22 mouse cellular contexts compared by ENCODE assay signal in the genomic region with DNA sequence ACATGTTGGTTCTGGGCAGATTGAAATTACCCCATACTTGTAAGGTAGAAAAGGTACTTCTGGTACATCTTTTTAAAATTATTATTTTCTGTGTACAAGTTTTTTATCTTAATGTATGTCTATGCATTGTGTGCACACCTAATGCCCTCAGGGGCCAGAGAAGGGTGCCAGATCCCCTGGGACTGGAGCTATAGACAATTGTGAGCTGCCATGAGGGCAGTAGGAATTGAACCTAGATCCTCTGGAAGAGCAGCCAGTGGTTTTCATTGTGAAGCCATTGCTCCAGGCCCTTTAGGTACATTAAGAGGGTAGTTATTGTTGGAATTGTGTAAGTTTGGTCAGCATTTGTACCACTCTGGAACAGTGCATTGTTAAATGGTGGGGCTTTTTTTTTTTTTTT. TPM values are rescaled to one million over a fixed set of nuclear protein-coding genes. Genes with fewer than 3 reads are reported as not detected.
DNase-seq lines count a peak whose midpoint lies in the region; ATAC-seq and TF ChIP-seq lines count a peak whose summit lies in the region.
"Had no signal": no experiment of that assay in that cellular context is flagged by ENCODE, and none has a peak within 500 bp of the region (broad histone marks: within the 10 kb centered on the region; RNA-seq: fewer than 3 reads in every experiment).

No protein-coding gene starts in this region.

- H3K27ac ChIP-seq in heart, embryonic 10.5 days: no peak overlapping the region
- peak overlapping the region; percentile 85 for H3K27ac ChIP-seq in heart, embryonic 16.5 days (ENCODE audit: low read length)
- 0 out of 2 replicates have a peak overlapping the region, but pooled peaks have one; percentile 64 for H3K27ac ChIP-seq in kidney, postnatal 0 days
- H3K27ac ChIP-seq in kidney, embryonic 15.5 days: no peak overlapping the region
- peak overlapping the region; percentile 91; the same call in 1 of the 2 replicates for H3K27ac ChIP-seq in embryonic fibroblast, embryonic 13.5 days (ENCODE audit: insufficient read depth, low read length)
- H3K27ac ChIP-seq in forebrain, embryonic 10.5 days: no peak overlapping the region
- H3K27ac ChIP-seq: forebrain, embryonic 13.5 days; hindbrain, embryonic 10.5 days; hindbrain, embryonic 14.5 days had no signal

- no peak for ATAC-seq in heart, embryonic 16.5 days (replicated peaks; ENCODE audit: extremely low read depth, insufficient read depth, low FRiP score)
- ATAC-seq in kidney, postnatal 0 days (replicated peaks; ENCODE audit: low FRiP score, low read depth): no peak
- ATAC-seq in kidney, embryonic 15.5 days (replicated peaks; ENCODE audit: low FRiP score): no peak
- ATAC-seq: forebrain, embryonic 13.5 days; intestine, embryonic 15.5 days had no signal

- H3K36me3 ChIP-seq in heart, embryonic 10.5 days: no peaks in the 10 kb centered on the region
- H3K36me3 ChIP-seq in heart, embryonic 16.5 days (ENCODE audit: control insufficient read depth, insufficient read depth): no peaks in the 10 kb centered on the region; the same call in 1 of the 2 replicates
- no peaks in the 10 kb centered on the region for H3K36me3 ChIP-seq in kidney, postnatal 0 days (ENCODE audit: insufficient read depth, low read length)
- H3K36me3 ChIP-seq in kidney, embryonic 15.5 days: no peaks in the 10 kb centered on the region
- no peaks in the 10 kb centered on the region for H3K36me3 ChIP-seq in forebrain, embryonic 10.5 days (replicated peaks)
- H3K36me3 ChIP-seq: embryonic facial prominence, embryonic 12.5 days; hindbrain, embryonic 10.5 days; intestine, embryonic 15.5 days had no signal

- H3K4me3 ChIP-seq in heart, embryonic 10.5 days: no peak overlapping the region
- H3K4me3 ChIP-seq in heart, embryonic 16.5 days (ENCODE audit: low read length): no peak overlapping the region
- H3K4me3 ChIP-seq in kidney, postnatal 0 days (replicated peaks; ENCODE audit: low read depth, low read length): no peak overlapping the region
- H3K4me3 ChIP-seq in kidney, embryonic 15.5 days (replicated peaks): no peak overlapping the region
- no peak overlapping the region for H3K4me3 ChIP-seq in embryonic fibroblast, embryonic 13.5 days (ENCODE audit: insufficient read depth, low read length)
- no peak overlapping the region for H3K4me3 ChIP-seq in forebrain, embryonic 10.5 days
- H3K4me3 ChIP-seq: embryonic facial prominence, embryonic 12.5 days; forebrain, embryonic 13.5 days; hindbrain, embryonic 10.5 days; intestine, embryonic 15.5 days had no signal

- no peaks in the 10 kb centered on the region for H3K9me3 ChIP-seq in heart, embryonic 10.5 days
- no peaks in the 10 kb centered on the region for H3K9me3 ChIP-seq in heart, embryonic 16.5 days (replicated peaks; ENCODE audit: control insufficient read depth, low read length)
- no peaks in the 10 kb centered on the region for H3K9me3 ChIP-seq in kidney, postnatal 0 days (replicated peaks; ENCODE audit: low read length)
- H3K9me3 ChIP-seq in kidney, embryonic 15.5 days (replicated peaks): no peaks in the 10 kb centered on the region
- 0 out of 2 replicates have a peak, but pooled peaks cover 4% of the 10 kb centered on the region for H3K9me3 ChIP-seq in forebrain, embryonic 10.5 days
- H3K9me3 ChIP-seq: embryonic facial prominence, embryonic 12.5 days; forebrain, embryonic 13.5 days; hindbrain, embryonic 10.5 days; intestine, embryonic 15.5 days had no signal

- H3K4me2 ChIP-seq in heart, embryonic 16.5 days (ENCODE audit: low read depth, low read length): no peak overlapping the region
- H3K4me2 ChIP-seq in kidney, postnatal 0 days (ENCODE audit: low read length): no peak overlapping the region
- no peak overlapping the region for H3K4me2 ChIP-seq in kidney, embryonic 15.5 days
- H3K4me2 ChIP-seq: forebrain, embryonic 13.5 days; hindbrain, embryonic 14.5 days had no signal

- peak; percentile 91 for DNase-seq in heart, adult 11 months
- DNase-seq in heart, embryonic 10.5 days (ENCODE audit: low spot score): no peak
- DNase-seq in heart, postnatal 14 days: no peak
- DNase-seq in kidney, postnatal 0 days (ENCODE audit: low spot score): no peak
- DNase-seq in forebrain, embryonic 10.5 days (ENCODE audit: extremely low spot score, low spot score): no peak
- DNase-seq: adrenal gland, postnatal 10 days; B cell, adult 2 months; cerebellum, adult 11 months; cerebellum, adult 9-10 months; cerebellum, postnatal 25 days; gastrocnemius, adult 2 months; gastrocnemius, postnatal 25 days had no signal

- TF ChIP-seq CTCF in kidney, postnatal 0 days (IDR thresholded peaks at IDR 0.05; ENCODE audit: low read depth): no peak
- no peak for TF ChIP-seq CTCF in embryonic fibroblast, embryonic 13.5 days (IDR thresholded peaks at IDR 0.05; ENCODE audit: borderline replicate concordance, insufficient read depth, low read length)

- H3K4me1 ChIP-seq in heart, embryonic 10.5 days: peaks cover 19% of the 10 kb centered on the region
- peaks cover 14% of the 10 kb centered on the region for H3K4me1 ChIP-seq in heart, embryonic 16.5 days (ENCODE audit: control insufficient read depth, insufficient read depth, low read length)
- H3K4me1 ChIP-seq in kidney, postnatal 0 days (replicated peaks; ENCODE audit: insufficient read depth, low read length): peaks cover 7% of the 10 kb centered on the region; the same call in 1 of the 2 replicates
- peaks cover 17% of the 10 kb centered on the region; the same call in 1 of the 2 replicates for H3K4me1 ChIP-seq in kidney, embryonic 15.5 days
- peaks cover 9% of the 10 kb centered on the region for H3K4me1 ChIP-seq in embryonic fibroblast, embryonic 13.5 days (ENCODE audit: control insufficient read depth, insufficient read depth, low read length)
- H3K4me1 ChIP-seq in forebrain, embryonic 10.5 days: peaks cover 20% of the 10 kb centered on the region

- intact Hi-C loops in heart, postnatal 14 days (cut with DNase I): loop anchor here (5.0 to 10.0 kb wide), 2 partner anchors 221 to 312 kb away; no protein-coding TSS in a partner anchor

- H3K27me3 ChIP-seq in heart, embryonic 10.5 days (ENCODE audit: insufficient read depth, poor library complexity, severe bottlenecking): no peaks in the 10 kb centered on the region
- H3K27me3 ChIP-seq in heart, embryonic 16.5 days (ENCODE audit: control insufficient read depth, insufficient read depth, low read length): no peaks in the 10 kb centered on the region
- H3K27me3 ChIP-seq in kidney, postnatal 0 days (ENCODE audit: insufficient read depth, low read length): no peaks in the 10 kb centered on the region
- no peaks in the 10 kb centered on the region for H3K27me3 ChIP-seq in kidney, embryonic 15.5 days
- no peaks in the 10 kb centered on the region for H3K27me3 ChIP-seq in forebrain, embryonic 10.5 days (ENCODE audit: poor library complexity, severe bottlenecking)
- H3K27me3 ChIP-seq: embryonic facial prominence, embryonic 12.5 days; forebrain, embryonic 13.5 days; intestine, embryonic 15.5 days had no signal

- TF ChIP-seq POLR2A in embryonic fibroblast, embryonic 13.5 days (IDR thresholded peaks at IDR 0.05; ENCODE audit: low read depth, low read length): no peak

- H3K9ac ChIP-seq in heart, embryonic 16.5 days (ENCODE audit: low read length): no peak overlapping the region
- H3K9ac ChIP-seq in kidney, postnatal 0 days (ENCODE audit: low read depth, low read length): no peak overlapping the region
- H3K9ac ChIP-seq in kidney, embryonic 15.5 days: no peak overlapping the region
- H3K9ac ChIP-seq: embryonic facial prominence, embryonic 12.5 days; forebrain, embryonic 13.5 days; hindbrain, embryonic 14.5 days; intestine, embryonic 15.5 days had no signal

RNA-seq across cellular contexts. Expression of gene Ifit2, which starts 3.6 kb away (rescaled TPM):
- polyA plus RNA-seq in heart, embryonic 10.5 days (2016; fragmentation: Nextera tagmentation; extraction: Ambion mirVana): 4.7 and 5.3 TPM in 2 replicates
- 9.5 and 10.7 TPM in 2 replicates for polyA plus RNA-seq in heart, embryonic 16.5 days (2015; fragmentation: Nextera tagmentation; extraction: Ambion mirVana)
- total RNA-seq in heart, postnatal 14 days (2021): 1 to 10 TPM; 3.3 to 3.5 TPM
- polyA plus RNA-seq in kidney, postnatal 0 days (2015; fragmentation: Nextera tagmentation; extraction: Ambion mirVana): 12.0 and 12.3 TPM in 2 replicates
- polyA plus RNA-seq in kidney, embryonic 15.5 days (2015; fragmentation: Nextera tagmentation; extraction: Ambion mirVana): 9.5 and 9.7 TPM in 2 replicates
- 13.2 and 17.6 TPM in 2 replicates for polyA plus RNA-seq in embryonic fibroblast, embryonic 13.5 days (2011; ENCODE audit: insufficient read length, low read depth, missing spikeins)
- 5.2 and 5.3 TPM in 2 replicates for polyA plus RNA-seq in forebrain, embryonic 10.5 days (2016; fragmentation: Nextera tagmentation; extraction: Ambion mirVana)

RNA-seq across cellular contexts. Expression of gene Lipa, which starts 26.8 kb away (rescaled TPM):
- polyA plus RNA-seq in heart, embryonic 10.5 days (2016; fragmentation: Nextera tagmentation; extraction: Ambion mirVana): 32.3 and 39.3 TPM in 2 replicates
- polyA plus RNA-seq in heart, embryonic 16.5 days (2015; fragmentation: Nextera tagmentation; extraction: Ambion mirVana): 28.9 and 32.0 TPM in 2 replicates
- 10 to 100 TPM; 26.9 to 28.6 TPM for total RNA-seq in heart, postnatal 14 days (2021)
- 48.0 and 51.4 TPM in 2 replicates for polyA plus RNA-seq in kidney, postnatal 0 days (2015; fragmentation: Nextera tagmentation; extraction: Ambion mirVana)
- polyA plus RNA-seq in kidney, embryonic 15.5 days (2015; fragmentation: Nextera tagmentation; extraction: Ambion mirVana): 31.2 and 32.5 TPM in 2 replicates
- polyA plus RNA-seq in embryonic fibroblast, embryonic 13.5 days (2011; ENCODE audit: insufficient read length, low read depth, missing spikeins): 66.0 and 68.3 TPM in 2 replicates
- 15.8 and 16.2 TPM in 2 replicates for polyA plus RNA-seq in forebrain, embryonic 10.5 days (2016; fragmentation: Nextera tagmentation; extraction: Ambion mirVana)

RNA-seq across cellular contexts. Expression of gene Ifit3, which starts 29.3 kb away (rescaled TPM):
- 0.16 and 0.21 TPM in 2 replicates for polyA plus RNA-seq in heart, embryonic 10.5 days (2016; fragmentation: Nextera tagmentation; extraction: Ambion mirVana)
- 2.1 and 3.7 TPM in 2 replicates for polyA plus RNA-seq in heart, embryonic 16.5 days (2015; fragmentation: Nextera tagmentation; extraction: Ambion mirVana)
- 1 to 10 TPM; 1.2 to 1.3 TPM for total RNA-seq in heart, postnatal 14 days (2021)
- 18.3 and 22.9 TPM in 2 replicates for polyA plus RNA-seq in kidney, postnatal 0 days (2015; fragmentation: Nextera tagmentation; extraction: Ambion mirVana)
- polyA plus RNA-seq in kidney, embryonic 15.5 days (2015; fragmentation: Nextera tagmentation; extraction: Ambion mirVana): 2.0 TPM in 2 replicates
- 11.6 and 15.3 TPM in 2 replicates for polyA plus RNA-seq in embryonic fibroblast, embryonic 13.5 days (2011; ENCODE audit: insufficient read length, low read depth, missing spikeins)
- 0.12 and 0.15 TPM in 2 replicates for polyA plus RNA-seq in forebrain, embryonic 10.5 days (2016; fragmentation: Nextera tagmentation; extraction: Ambion mirVana)
- total RNA-seq: MEL had no signal

RNA-seq across cellular contexts. Expression of gene Ifit1bl1, which starts 47.7 kb away (rescaled TPM):
- polyA plus RNA-seq in heart, embryonic 10.5 days (2016; fragmentation: Nextera tagmentation; extraction: Ambion mirVana): 0.94 and 1.1 TPM in 2 replicates
- 2.5 and 3.2 TPM in 2 replicates for polyA plus RNA-seq in heart, embryonic 16.5 days (2015; fragmentation: Nextera tagmentation; extraction: Ambion mirVana)
- under 1 TPM; 0.88 to 1.00 TPM for total RNA-seq in heart, postnatal 14 days (2021)
- 0.78 and 1.7 TPM in 2 replicates for polyA plus RNA-seq in kidney, postnatal 0 days (2015; fragmentation: Nextera tagmentation; extraction: Ambion mirVana)
- polyA plus RNA-seq in kidney, embryonic 15.5 days (2015; fragmentation: Nextera tagmentation; extraction: Ambion mirVana): 0.13 and 0.36 TPM in 2 replicates
- 0.40 and 0.48 TPM in 2 replicates for polyA plus RNA-seq in embryonic fibroblast, embryonic 13.5 days (2011; ENCODE audit: insufficient read length, low read depth, missing spikeins)
- polyA plus RNA-seq in forebrain, embryonic 10.5 days (2016; fragmentation: Nextera tagmentation; extraction: Ambion mirVana): 0.09 TPM in 1 of 2 replicates, not detected in the other
- total RNA-seq: gastrocnemius, adult 2 months; gastrocnemius, postnatal 25 days; MEL had no signal
- polyA plus RNA-seq: hindbrain, embryonic 10.5 days had no signal

RNA-seq across cellular contexts. Expression of gene Ifit3b, which starts 53.7 kb away (rescaled TPM):
- polyA plus RNA-seq in heart, embryonic 10.5 days (2016; fragmentation: Nextera tagmentation; extraction: Ambion mirVana): 0.07 TPM in 1 of 2 replicates, not detected in the other
- polyA plus RNA-seq in heart, embryonic 16.5 days (2015; fragmentation: Nextera tagmentation; extraction: Ambion mirVana): 0.49 and 0.52 TPM in 2 replicates
- under 1 TPM; 0.50 to 0.56 TPM for total RNA-seq in heart, postnatal 14 days (2021)
- polyA plus RNA-seq in kidney, postnatal 0 days (2015; fragmentation: Nextera tagmentation; extraction: Ambion mirVana): 4.1 and 5.1 TPM in 2 replicates
- 0.88 and 0.99 TPM in 2 replicates for polyA plus RNA-seq in kidney, embryonic 15.5 days (2015; fragmentation: Nextera tagmentation; extraction: Ambion mirVana)
- 3.4 and 3.6 TPM in 2 replicates for polyA plus RNA-seq in embryonic fibroblast, embryonic 13.5 days (2011; ENCODE audit: insufficient read length, low read depth, missing spikeins)
- not detected in 2 replicates for polyA plus RNA-seq in forebrain, embryonic 10.5 days (2016; fragmentation: Nextera tagmentation; extraction: Ambion mirVana)
- total RNA-seq: granulocyte monocyte progenitor cell, adult 5-6 weeks; MEL had no signal
- polyA plus RNA-seq: forebrain, embryonic 13.5 days; hindbrain, embryonic 10.5 days had no signal

Comparison
In these comparisons a context has a peak if more than half of its experiments do, and no peak if none do; other contexts are left out.
1. H3K27ac ChIP-seq: peak in heart, embryonic 16.5 days (single experiment), kidney, postnatal 0 days (single experiment) and embryonic fibroblast, embryonic 13.5 days (single experiment); none in heart, embryonic 10.5 days (single experiment), kidney, embryonic 15.5 days (single experiment) and forebrain, embryonic 10.5 days (single experiment).